Mouse (Mus musculus) layer of hippocampus, postnatal 36 days (tissue): ENCODE measurements at regions not wholly inside any gene's neighbourhood (a gene's known extent, or its start where the extent isn't known, plus 50 kb on each side); places are given as distances from the start of the nearest gene placed in this dataset.
A peak's percentile ranks its signal among the peaks of the same experiment; 100 is the strongest.
"Not testable (repeated sequence)": the region's sequence is repeated elsewhere in the genome, so short reads cannot be mapped to it uniquely, and the experiment has no call there.

ENCODE experiments used
- DNase-seq, 2 experiments: peaks; one replicate each; pipeline ENCODE4 v3.0.0; 2022

DNA sequence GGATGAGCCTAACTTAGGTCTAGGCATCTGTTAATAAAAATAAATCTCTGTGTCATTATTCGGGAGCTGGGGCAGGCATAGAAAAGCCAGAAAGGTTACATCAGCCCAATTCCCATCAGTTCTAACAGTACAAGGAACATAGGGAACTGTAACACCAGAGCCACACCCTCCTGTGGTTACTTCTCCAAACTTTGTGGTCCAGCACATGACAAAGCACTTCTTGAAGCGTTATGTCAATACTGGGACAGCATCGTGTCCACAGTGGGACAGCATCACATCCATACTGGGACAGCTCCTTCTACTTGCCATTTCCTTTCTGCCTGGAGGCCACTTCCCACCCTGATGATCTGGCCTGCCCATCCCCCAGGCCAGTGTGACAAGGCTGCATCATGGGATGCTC lies 253.9 kb downstream of the Diras2 start:
- DNase-seq, result no peak

DNA sequence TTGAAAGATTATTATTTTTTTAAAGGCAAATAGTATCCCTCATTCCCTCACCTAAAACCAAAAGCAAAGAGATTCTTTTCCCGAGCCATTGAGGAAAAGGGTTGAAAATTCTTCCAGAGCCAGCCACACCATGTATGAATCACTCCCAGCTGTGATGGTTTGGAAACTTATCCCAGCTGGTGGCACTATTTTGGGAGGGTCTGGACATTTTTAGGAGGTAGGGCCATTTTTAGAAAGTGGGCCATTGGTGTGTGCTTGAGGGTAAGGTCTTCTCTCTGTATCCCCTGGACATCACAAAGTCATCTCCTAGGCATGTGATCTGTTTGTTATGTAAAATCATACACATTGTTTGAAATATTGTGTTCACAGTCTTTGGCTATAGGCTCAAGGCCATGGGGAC lies 252.2 kb downstream of the Diras2 start:
- DNase-seq, result no peak

DNA sequence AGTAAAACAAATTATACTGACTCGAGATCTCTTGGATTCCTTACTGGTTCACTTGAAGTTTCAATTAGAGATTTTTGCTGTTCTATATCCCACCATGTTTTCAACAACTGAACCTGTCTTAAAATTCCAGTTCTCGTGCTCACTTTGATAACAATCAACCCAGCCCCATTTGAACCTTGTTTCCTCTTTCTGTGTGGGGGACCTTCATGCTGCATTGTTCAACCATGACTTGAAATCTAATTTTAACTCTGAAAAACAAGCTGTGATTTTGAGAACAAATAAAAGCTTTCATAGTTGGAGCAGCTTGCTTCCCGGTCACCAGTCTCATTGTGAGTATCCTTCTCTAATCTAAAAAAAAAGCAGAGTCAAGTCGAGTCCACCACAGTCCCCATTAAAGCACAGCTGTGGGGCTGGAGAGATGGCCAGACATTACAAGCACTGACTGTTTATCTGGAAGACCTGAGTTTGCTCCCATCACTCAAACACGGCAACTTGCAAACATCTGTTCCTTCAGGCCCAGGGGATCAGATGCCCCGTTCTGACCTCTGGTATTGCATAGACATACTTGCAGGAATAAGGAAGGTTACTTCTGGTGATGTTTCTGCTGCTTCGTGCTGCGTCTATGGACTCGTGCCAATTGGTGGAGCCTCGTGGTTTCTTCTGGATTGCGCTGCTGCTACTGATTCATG lies 251.7 kb downstream of the Diras2 start:
- DNase-seq, result no peak

DNA sequence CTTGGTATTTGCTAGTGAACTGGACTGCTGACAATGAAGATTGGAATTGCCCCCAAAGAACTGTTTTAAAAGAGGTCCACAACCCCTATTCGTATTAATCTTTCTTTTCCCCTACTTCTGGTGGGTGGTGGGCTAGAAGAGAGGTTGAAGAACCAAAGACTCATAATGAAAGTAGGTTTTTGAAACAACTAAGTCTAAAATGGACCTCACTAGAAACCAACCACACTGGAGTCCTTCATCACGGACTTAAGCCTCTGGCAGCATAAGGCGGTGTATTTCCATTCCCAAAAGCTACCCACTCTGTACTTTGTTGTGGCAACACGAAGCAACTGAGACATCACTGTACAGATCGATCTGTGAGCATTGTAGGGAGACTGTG lies 251.1 kb downstream of the Diras2 start:
- no peak for DNase-seq

DNA sequence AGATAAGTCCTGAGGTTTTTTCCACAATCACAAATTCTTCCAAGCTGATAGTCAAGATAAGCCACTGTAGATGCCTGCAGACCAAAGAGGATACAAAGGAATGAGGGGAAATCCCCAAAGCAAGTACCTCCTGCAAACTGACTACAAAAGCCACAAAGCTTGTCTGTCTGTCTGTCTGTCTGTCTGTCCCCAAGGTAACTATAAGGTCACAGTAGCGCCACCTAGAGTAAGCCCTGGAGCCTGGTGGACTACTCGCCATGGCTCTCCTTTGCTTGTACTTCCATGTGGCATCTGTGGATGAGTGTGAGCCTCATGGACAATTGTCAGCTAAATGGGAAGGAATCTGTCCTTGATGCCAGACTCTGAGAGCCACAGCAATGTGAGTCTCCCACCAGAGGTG lies 249.8 kb downstream of the Diras2 start:
- no peak for DNase-seq

DNA sequence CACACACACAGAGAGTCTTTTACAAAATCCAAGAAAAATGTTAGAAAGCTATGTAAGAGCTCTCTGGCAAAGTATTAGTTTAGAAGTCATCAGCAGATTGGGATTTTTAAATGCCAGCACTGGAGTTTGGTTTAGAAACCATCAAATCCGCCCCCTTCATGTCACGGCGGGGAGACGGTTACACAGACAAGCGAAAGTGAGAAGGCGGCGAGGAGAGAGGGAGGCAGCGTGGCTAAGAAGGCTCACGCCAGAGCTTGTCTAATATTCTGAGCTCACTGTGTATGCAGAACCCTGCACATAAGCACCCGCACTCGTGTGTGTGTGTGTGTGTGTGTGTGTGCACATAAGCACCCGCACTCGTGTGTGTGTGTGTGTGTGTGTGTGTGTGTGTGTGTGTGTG lies 248.6 kb downstream of the Diras2 start:
- peak in 1 of 2 experiments; percentile 40 for DNase-seq

DNA sequence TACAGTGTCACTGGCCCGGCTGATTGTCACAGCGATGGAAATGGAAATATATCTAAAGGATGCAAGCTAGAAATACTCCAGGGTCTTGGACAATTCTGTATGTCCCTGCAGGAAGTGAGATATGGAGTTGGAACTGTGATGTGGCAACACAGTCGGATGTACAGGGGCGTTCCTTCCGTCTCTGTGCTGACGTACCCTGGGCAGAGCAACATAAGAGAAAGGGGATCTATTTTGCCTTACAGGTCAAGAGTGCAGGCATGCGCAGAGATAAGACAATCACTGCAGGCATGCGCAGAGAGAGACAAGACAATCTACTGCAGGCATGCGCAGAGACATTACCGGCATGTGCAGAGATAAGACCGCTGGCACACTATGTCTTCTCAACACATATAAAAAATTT lies 247.6 kb downstream of the Diras2 start:
- DNase-seq, result no peak

DNA sequence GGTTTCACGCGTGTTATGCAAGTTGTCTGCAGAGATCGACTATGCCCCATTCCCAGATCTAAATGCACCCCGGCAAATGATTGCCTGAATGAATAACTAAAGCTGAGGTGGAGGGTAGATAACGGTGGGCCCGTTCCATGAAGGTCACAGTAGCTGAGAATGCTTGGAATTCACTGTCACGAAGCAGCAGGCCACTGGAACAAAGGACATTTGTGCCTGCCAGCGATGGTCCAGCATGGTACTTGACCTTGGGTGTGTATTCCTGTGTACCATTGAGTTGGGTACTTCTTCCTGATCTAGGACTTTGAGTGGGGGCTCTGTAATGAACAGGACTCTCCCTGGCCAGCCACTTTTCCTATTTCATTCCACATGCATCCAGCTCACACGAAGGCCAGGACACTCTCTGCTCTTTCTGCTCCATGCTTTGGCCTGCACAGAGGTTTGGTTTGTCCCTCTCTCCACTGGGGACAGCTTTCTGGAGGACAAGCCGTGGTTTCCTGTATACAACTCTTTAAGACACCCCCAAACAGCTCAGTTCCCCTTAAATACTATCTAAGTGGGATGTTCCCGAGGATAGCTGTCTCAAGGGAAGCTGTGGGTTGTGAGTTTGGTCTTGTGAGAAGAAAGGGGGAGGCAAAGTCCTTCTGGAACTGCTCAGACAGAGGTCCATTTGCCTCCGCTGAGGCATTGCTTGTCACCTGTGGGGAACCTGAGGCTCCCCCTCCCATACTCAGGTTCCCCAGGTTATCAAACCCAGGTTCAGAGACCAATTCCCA lies 246.9 kb downstream of the Diras2 start:
- DNase-seq, result no peak

DNA sequence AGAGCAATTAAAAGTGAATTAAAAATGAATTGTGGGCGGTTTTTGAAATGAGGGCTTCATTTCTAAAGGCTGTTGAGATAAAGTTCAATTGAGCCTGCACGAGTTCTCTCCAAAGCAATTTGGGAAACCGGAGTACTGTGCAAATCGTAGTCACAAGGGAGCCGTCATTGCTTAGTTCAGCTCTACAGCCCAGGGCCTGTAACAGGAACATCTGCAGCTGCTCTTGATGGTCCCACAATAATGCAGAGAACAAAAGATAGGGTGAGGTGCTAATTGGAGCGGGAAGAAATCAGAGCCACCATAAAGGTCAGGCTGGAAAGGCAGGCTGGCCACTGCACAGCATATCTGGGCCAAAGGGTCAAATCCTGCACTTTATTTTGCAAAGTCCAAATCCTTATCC lies 242.7 kb downstream of the Diras2 start:
- no peak for DNase-seq

DNA sequence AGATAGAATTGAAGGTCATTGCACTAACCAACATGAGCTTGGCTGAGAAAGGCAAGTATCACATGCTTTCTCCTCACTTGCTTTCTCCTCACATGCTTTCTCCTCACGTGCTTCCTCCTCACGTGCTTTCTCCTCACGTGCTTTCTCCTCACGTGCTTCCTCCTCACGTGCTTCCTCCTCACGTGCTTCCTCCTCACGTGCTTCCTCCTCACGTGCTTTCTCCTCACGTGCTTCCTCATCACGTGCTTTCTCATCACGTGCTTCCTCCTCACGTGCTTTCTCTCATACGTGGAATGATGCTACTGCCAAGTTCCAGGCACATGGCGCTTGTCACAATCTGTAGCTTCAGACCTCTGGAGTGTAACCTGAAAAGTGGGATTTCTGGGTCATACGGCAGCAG lies 235.2 kb downstream of the Diras2 start:
- DNase-seq, result no peak

DNA sequence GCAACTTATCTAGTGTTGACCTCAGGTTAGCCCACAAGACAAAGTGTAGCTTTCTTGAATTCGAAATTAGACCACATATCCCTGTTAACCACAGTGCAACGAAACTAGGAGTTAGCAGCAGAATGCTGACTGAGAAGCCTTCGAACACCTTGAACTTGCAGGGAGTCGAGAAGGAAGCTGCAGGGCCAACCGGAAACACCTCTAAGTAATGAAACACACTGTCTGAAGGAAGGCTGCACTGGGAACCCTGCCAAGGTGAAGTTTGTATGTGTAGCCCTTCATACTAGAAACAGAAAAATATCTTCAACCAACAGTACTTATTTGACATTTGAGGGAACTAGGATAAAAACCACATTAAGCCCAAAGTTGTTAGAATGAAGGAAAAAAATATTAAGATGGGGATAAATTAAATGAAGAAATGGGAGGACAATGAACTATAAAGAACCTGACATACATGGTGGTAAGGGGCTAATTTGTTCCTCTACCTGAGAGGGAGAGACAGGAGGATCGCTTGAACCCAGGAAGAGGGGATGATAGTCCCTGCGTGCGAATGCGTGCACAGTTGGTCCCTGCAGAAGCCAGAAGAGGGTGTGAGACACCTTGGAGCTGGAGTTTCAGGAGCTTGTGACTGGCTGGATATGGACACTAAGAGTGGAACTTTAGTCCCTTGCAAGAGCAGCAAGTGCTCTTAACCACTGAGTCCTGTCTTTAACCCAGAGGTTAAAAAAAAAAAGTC lies 234.4 kb downstream of the Diras2 start:
- no peak for DNase-seq

DNA sequence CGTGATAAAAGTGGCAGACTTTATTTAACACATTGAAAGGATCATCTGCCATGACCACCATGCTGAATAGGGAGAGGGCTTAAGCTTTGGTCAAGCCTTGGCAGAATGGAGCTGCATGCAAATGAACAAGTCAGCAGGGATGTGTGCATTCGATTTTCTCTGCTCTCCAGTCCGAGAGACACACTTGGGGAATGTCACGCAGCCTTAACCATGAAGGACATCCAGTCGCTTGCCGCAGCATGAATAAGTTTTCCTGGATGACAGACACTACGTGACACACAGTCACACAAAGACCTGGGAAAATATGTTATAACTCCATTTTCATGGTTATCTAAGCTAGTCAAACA lies 233.8 kb downstream of the Diras2 start:
- no peak for DNase-seq

DNA sequence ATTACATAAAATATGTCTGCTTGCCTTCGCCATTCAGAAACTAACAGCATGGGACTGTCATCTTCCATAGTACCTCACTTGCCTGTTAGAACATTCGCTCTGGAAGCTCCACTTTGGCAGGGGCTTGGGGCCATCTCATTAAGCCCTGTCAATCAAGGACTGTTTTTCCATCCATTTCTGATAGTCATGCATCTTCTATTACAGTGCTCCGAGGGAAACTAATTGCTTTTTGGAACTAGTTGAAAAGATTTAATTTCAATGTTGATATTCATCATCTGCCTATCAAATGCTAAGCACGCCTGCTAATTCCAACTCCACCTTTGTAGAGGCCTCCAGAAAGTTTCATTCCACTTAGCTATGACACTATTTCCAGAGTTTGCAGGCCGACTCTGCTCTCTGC lies 232.7 kb downstream of the Diras2 start:
- no peak for DNase-seq

DNA sequence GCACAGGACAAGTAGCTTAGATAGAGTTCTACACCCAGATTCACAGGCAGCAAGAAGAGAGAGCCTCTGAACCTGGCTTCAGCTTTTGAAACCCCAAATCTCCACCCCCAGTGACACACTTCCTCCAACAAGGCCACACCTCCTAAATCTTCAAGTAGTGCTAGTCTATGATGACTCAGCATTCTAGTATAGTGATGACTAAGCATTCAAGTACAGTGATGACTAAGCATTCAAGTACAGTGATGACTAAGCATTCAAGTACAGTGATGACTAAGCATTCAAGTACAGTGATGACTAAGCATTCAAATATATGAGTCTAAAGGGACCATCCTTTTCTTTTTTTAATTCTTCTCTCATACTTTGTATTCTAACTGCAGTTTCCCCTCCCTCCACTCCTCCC lies 225.8 kb downstream of the Diras2 start:
- DNase-seq, result not testable (repeated sequence)

DNA sequence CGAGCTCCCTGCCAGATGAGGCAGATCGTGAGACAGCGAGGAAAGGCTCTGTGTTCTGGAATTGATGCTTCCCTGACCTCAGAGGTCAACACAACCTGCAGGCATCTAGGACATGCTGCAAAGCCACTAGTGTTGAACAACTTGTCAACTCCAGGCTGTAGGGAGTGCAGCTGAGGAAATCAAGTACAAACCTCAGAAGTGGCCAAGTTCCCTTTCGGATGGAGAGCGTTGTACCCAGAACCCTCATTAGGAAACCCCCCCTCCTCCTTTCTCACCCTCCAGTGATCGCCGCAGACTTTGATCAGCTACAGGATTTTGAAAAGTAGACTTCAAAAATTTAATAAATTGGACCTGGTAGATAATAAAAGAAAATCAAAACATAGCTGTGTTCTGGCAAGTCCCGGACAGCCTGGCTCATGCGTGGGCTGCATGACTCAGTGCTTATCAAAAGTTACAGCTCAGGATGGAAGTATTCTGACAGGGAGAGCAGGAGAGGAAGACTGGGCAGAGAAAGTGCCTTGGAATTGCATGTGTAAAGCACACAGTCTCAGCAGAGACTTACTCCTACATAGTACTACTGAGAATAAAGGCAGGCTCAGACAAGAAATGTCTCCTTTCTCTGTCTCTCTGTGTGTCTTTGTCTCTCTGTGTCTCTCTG lies 224.2 kb downstream of the Diras2 start:
- peak in 1 of 2 experiments; percentile 32 for DNase-seq

DNA sequence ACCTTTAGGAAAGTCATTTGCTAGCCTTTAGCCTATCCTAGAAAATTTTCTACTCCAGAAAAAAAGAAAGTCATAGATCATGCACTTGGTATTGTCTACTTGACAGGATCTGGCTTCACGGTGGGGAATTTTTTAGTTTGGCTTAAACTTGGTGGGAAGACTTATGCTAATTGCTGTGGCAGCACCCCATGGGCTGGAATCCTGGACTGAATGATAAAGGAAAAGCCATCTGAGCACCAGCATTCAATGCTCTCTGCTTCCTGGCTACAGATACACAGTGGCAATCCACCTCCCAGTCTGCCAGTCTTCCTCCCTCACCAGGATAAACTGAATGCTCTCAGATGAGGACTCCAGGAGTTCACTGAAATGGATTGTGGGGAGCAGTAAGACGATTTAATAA lies 220.1 kb downstream of the Diras2 start:
- no peak for DNase-seq

DNA sequence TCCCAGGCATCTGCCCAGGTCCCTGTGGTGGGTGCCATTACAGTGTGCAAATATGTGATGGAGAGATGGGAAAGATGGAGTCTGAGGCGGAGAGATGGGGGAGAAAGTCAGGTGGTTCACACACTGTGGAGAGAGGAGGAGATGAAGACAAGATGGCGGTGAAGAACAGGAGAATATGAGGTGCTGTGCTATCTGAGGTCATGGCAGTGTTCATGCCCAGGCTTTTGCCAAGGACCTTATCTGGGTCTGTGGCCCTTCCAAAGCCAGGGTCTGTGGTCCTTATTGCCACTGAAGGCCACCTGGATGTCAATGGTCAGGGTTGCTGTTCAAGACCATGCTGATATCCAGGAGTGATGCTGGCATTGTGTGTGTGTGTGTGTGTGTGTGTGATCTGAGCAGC lies 212.8 kb downstream of the Diras2 start:
- no peak for DNase-seq

DNA sequence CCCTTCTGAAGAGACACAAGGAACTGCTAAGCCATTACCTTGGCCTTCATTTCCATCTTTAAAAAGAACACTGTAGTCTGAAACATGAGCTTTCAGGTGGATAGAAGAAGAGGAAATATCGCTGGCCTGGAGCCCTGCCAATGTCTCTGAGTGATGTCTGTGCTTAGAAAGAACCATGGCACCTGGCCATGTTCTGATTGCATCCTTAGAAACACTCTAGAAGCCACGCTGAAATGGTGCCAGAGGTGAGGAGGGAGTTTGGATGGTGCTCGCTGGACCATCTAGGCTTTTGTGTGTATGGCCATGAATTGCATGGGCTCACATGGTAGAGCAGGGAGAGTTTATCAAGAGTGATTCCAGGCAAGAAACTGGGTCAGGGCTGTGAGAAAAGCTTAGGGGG lies 207.4 kb downstream of the Diras2 start:
- no peak for DNase-seq

DNA sequence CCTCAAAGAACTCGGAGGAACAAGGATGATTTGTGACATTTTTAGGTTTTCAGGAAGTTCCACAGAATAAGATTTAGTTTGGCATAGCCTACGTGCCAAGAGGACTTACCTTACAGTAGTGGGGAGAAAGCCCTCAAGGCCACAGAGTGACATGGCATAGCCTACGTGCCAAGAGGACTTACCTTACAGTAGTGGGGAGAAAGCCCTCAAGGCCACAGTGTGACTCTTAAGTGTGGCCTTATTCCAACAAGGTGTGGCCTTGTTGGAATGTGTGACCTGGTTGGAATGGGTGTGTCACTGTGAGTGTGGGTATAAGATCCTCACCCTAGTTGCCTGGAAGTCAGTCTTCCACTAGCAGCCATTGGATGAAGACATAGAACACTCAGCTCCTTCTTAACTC lies 206.7 kb downstream of the Diras2 start:
- not testable (repeated sequence) for DNase-seq

DNA sequence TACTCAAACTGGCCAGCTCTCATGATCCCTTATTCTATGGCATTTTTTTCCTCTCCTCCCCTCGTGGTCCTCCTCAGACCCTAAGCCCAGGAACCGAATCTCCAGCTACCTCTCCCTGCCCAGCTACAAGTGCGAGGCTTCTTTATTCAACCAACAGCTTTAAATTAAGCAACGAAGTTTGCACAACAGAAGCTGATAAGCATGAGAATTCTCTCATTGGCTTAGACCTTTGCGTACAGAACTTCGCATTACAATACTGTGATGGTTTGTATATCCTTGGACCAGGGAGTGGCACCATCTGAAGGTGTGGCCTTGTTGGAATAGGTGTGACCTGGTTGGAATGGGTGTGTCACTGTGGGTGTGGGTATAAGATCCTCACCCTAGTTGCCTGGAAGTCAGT lies 205.4 kb downstream of the Diras2 start:
- not testable (repeated sequence) for DNase-seq

DNA sequence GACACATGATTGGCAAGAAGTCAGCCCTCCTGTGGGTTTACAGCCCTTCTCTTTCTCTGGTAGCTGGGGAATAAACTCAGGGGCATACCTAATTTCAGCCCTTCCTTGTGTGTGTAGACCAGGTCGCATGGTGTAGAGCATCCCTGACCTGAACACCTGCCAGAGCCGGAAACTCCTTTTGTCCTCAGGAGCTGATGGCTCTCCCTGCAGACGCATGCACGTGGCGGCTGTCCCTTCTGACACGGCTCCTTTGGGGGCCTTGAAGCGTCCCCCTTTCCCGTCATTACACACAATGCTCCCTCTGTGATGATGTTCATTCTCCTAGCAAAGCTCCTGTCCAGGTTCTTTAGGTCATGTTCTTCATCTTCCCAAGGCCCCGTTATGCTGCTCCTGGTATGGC lies 203.3 kb downstream of the Diras2 start:
- DNase-seq, result no peak

DNA sequence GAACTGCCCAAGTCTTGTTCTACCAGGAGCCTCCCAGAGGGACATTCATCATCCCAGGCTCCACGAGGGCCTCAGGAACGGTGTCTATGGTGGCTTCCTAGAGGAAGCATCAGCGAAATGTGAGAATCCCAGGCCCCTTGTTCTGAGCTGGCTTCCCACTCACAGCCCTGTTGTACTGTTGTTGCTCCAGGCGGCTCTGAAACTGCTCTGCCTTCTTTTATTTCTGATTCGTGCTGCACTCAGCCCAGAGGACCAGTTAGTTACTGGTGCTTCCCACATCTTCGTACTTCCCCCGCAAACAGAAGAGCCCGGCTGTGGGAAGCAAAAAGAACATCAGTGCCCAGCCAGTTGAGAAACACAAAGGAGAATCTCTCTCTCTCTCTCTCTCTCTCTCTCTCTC lies 202.3 kb downstream of the Diras2 start:
- peak in 1 of 2 experiments; percentile 19 for DNase-seq

DNA sequence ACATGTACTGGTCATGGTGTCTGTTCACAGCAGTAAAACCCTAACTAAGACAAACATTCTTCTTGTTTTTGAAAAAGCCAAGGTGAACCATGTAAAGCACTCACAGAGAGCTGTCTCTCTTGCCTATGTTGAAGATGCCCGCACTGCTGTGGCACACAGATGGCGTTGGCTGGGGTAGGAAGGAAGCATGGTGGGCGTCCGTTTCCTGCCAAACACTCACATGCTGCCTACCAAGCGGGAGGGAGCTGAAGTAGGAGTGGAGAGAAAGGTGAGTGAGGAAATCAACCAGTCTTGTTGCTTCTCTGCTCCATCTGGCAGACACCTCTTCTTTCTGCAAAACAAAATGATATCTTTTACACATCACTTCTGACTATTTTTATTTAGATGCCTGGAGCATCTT lies 200.0 kb downstream of the Diras2 start:
- peak; percentile 44 to 61 for DNase-seq
